Mouse (Mus musculus) cerebellum, adult 8-10 months (tissue): ENCODE measurements at regions not wholly inside any gene's neighbourhood (a gene's known extent, or its start where the extent isn't known, plus 50 kb on each side); places are given as distances from the start of the nearest gene placed in this dataset.

Source experiments
- DNase-seq: peaks from one replicate; pipeline ENCODE4 v3.0.0; 2022

GRCm38 (mm10) chr15:27303856-27304255, 162.6 kb upstream of the Ank start:
- DNase-seq, result no peak

DNA sequence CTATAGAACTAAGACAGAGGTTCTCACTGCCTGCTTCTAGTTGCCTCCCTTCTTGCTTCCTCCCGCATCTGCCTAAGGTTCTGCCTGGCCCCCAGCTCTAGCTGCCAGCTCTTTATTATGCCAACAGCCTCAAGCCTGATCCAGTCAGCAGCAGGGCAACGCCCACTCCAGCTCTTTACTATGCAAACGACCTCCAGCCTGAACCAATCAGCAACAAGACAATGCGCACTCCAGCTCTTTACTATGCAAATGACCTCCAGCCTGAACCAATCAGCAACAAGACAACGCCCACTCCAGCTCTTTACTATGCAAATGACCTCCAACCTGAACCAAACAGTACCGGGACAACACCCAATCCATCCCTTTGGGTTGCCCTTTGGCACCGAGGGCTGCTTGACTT, 162.2 kb upstream of the Ank start:
- no peak for DNase-seq

- no peak for DNase-seq
Measured at GRCm38 (mm10) chr15:27305035-27305434, 161.4 kb upstream of the Ank start.

- DNase-seq, result no peak
Measured at GRCm38 (mm10) chr15:27308639-27309038, 157.8 kb upstream of the Ank start.

- peak; percentile 21 for DNase-seq
Measured at GRCm38 (mm10) chr15:27315964-27316745, 150.3 kb upstream of the Ank start.

- DNase-seq, result no peak
Measured at GRCm38 (mm10) chr15:27316746-27317129, 149.7 kb upstream of the Ank start.

DNA sequence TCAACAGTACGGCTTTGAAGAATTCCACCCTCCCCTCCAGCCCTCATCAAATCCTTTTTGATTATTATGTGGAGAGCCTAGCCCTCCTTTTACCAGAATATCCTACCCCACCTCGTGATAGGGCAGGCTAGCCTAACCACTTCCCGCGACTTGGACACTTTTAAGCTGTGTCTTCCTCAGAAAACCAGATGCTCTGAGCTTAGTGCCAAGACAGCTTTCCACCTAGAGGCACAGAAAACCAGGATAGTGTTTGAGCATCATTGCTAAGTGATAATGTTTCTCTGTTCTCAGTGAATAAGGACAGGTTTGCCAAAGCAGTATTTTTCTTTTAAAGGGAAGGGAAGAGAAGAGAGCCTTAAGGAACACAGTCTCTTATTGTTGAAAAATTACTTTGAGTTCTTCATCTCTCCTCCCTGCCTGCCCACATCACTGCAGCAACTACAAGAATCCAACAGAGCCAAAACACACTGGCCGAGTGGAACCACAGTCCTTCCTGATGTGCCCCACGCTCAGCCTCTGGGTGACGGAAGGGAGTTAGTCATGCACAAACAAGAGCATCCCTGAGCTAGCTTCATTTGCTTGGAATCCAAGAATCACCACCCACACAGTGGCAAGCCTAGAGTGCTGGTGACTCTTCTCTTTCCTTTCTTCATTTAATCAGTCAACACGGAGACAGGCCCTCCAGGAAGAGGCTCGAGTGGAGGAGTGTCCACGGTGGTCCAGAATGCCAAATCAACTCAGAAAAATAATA, 144.4 kb upstream of the Ank start:
- no peak for DNase-seq

GRCm38 (mm10) chr15:27325847-27326548, 140.5 kb upstream of the Ank start:
- DNase-seq, result peak; percentile 81

DNA sequence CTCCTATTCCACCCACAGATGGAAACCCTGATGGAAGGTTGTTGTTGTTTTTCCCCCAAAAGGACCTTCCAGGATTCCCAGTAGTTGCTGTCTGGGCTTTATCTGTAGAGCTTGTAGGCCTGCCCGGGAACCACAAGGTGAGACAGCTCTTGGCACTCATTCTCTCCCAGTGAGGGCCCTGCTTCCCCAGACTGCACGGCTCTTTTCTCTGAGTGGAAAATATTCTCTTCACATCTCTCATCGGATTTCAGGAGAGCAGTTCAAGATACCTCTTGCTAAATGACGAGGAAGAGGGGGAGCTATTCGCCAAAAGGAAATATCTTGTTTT, 140.0 kb upstream of the Ank start:
- peak; percentile 41 for DNase-seq

DNA sequence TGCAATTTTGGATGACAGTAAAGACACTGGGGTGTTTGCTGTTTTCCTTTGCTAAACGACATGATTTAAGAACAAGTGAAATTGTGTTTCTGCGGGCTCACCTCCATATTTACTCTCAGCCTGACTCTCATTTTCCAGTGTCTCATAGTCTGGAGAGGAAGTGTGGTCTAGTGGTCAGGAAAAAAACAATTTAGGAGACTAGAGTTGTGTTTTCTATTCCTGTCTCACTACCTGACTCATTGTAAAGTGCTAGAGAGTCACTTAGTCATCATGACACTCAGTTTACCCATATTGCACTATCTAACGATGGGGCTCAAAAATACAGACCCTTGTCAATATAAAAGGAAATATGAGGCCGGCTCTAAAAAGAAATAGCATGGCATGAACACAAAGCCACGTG, 138.7 kb upstream of the Ank start:
- DNase-seq, result no peak

DNA sequence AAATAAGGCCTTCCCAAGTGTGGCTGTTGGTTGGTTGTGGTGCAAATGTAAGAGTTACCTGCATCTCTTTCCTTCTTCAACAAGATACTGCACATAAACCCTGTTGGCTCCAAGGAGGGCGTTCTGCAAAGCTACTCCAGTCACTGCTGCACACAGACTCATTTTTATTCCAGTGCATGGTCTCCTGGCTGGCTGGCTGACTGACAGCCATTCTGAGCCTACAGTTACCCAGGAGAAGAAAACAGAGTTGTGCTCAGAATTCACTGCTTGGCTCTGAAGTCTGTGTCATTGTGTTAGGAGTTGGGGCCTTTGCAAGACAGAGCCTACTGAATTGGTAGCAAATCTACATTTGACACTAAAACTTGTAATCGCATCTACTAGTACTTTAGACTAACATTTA, 138.0 kb upstream of the Ank start:
- DNase-seq, result no peak

DNA sequence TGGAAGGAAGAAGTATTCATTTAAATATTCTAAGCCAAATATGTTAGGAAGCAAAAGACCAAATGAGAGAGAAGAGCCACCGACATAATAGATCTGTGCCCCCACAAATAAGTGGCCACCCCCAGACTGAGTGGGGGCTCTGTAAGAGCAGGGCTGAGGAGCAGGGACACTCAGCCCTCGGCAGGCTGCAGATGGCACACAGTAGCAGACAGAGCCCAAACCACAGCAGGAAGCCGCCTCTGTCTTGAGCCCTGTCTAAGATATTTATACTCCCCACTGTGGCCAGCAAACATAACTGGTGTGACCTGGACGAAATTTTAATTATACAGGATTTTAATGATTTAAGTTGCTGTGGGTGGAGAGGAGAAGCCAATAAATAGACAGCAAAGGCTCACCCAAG, 126.4 kb upstream of the Ank start:
- peak; percentile 25 for DNase-seq

GRCm38 (mm10) chr15:27341518-27341976, 124.9 kb upstream of the Ank start:
- peak; percentile 67 for DNase-seq

DNA sequence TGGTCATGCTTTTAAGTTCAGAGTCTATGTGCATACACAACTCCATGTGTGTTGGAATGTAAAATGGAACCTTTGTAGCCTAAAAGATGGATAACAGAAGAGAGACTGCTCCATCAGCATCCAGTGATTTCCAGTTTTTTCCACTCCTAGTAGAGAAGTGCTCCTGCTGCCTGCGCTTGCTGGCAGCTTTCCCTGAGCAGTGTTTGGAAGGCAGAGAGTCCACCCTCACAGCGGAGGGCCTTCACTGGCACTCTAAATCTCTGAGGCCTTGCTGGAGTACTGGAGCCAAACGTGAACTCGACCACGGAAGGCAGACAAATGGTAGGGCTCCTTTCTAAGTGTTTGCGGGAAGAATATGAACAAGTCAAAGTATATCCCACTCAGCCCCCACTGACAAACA, 108.0 kb upstream of the Ank start:
- DNase-seq, result peak; percentile 35

- DNase-seq, result no peak
Measured at GRCm38 (mm10) chr15:27359271-27359670, 107.2 kb upstream of the Ank start.

- no peak for DNase-seq
Measured at GRCm38 (mm10) chr15:27374517-27374916, 92.0 kb upstream of the Ank start.

GRCm38 (mm10) chr15:27378601-27379094, 87.8 kb upstream of the Ank start:
- no peak for DNase-seq

DNA sequence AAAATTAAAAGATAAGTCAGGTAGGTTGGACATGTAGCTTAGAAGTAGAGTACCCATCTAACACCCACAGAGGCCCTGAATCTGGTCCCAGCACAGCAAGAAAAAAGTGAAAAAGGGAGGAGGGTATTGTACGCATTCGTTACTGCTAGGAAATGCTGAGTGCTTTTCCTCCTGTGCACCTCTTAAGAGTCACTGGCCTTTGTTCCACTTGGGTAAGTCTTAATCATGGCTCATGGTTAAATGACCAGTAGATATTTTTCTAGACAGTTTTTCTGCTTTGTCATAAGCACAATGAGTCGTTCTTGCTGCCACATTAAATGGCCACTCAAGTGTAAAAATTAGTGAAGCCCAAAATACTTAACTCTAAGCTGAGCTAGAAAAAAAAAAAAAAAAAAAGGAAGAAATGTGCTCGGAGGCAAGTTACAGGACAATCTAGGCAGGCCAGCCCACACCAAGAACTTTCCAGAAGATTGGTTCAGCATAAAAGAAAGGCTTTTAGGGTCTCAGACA, 86.0 kb upstream of the Ank start:
- DNase-seq, result no peak

- no peak for DNase-seq
Measured at GRCm38 (mm10) chr15:27381565-27381964, 84.9 kb upstream of the Ank start.

GRCm38 (mm10) chr15:27390567-27390966, 75.9 kb upstream of the Ank start:
- no peak for DNase-seq

- no peak for DNase-seq
Measured at GRCm38 (mm10) chr15:27405721-27406161, 60.7 kb upstream of the Ank start.

DNA sequence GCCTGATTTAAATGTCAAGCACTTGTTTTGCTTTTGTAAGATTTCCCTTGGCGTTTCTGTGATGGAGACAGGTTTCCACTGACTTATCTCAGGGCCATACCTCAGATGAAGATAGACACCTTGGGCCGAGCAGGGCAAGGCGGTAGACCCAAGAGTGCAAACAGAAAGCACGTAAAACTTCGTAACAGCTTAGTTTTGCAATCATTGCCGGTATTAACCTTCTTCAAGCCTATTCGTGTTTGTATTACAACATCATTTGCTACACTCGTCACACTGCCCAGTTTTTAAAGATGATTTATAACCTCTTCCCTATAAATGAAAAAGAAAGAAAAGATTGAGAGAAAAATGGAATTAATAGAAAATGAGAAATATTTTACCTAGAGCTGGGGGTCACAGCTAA, 56.6 kb upstream of the Ank start:
- no peak for DNase-seq

DNA sequence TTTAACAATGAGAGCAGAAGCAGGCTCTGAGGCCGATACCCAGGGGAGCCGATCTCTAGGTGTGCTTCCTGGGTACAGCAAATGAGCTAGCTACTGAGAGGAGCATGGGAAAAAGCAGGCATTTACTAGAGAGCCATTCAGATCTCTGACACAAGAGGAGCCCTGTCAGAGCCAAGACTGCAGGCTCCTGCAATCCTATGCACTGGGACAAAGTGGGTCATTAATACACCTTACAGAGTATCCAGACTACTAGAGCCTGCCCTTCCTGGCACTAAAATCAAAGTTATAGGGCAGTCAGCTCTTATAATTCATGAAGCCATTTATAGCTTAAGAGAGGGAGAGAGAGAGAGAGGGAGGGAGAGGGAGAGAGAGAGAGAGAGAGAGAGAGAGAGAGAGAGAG, 54.2 kb upstream of the Ank start:
- DNase-seq, result no peak
